Mouse (Mus musculus): ENCODE data around the gene Ywhag.

DNA sequence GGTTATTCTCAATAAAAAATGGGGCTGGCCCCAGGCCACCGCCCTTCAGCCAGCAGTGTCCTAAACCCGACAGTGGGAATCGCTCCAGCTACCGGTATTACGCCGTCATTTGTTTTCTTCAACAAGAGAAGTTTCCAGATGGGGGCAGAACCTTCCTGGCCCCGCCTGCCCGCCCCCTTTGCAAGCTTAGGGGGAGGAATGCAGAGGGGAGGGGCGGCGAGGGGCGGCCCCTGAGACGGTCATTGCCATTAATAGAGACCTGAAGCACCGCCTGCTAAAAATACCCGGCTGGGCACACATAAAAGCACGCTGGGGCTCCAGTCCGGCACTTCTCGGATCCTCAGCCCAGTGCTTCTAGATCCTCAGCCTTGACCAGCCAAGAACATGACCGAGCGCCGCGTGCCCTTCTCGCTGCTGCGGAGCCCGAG lies 46.7 kb downstream of the Ywhag start, which contains the start of gene Hspb1:
- no peak for TF ChIP-seq CTCF (IDR thresholded peaks at IDR 0.05; ENCODE audit: control insufficient read depth, insufficient read depth, insufficient read length)
- no peak for TF ChIP-seq MYOD1 (IDR thresholded peaks at IDR 0.05; ENCODE audit: control insufficient read depth, insufficient read length, low read depth)
- TF ChIP-seq USF1 (IDR thresholded peaks at IDR 0.05; ENCODE audit: low read depth) = no peak
- no peak for TF ChIP-seq CEBPB (IDR thresholded peaks at IDR 0.05; ENCODE audit: low read depth)
- no peak for TF ChIP-seq MAX (IDR thresholded peaks at IDR 0.05)
- no peak for TF ChIP-seq MYOG (IDR thresholded peaks at IDR 0.05; ENCODE audit: control insufficient read depth, extremely low read depth, insufficient read length)

All from C2C12 (cell line).